Mouse (Mus musculus): ENCODE measurements around the gene Syn3. TPM values are rescaled to one million over a fixed set of nuclear protein-coding genes. Genes with fewer than 3 reads are reported as not detected.

The Syn3 gene
- total and polyA plus RNA-seq, 2 experiments from 2014 or later = 22.0 to 67.0 TPM

DNA sequence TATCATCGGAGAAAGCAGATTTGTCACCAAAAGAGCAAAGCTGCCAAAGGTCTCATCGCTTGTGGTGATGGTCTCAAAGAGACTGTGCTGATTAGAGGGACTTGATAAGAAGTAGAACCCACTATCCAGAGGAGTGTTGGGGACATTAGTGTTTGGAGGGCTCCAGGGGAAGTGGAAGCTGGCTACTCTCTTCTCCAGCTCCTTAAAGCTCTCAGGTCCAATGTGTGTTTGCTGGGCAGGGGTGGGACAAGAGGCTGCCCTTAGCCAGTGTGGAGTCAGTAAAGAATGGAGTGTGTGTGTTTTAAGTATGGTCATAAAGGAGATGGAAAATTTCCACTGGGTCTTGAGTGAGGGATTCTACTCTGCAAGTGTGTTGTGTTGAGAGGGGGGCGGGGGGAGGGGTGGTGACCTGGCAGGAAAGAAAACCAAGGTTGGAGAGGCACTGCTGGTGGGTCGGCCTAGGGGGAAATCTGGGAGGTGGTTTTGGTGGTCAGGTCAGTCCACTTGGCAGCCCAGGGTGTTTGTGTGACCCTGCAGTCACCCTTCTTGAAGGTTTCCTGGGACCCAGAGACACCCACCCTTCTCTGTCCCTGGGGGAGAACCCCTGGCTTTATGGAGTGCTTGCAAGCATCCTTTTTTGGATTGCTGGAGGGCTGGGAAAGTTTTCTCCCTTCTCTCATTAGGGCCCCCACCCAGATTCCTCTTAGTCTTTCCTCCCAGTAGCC is 196.9 kb downstream of the Syn3 start:
- TF ChIP-seq CTCF (IDR thresholded peaks at IDR 0.05) = no peak
- peaks cover 18% of the 10 kb centered on the region; the same call in 1 of the 2 replicates for H3K4me1 ChIP-seq (ENCODE audit: insufficient read depth, low read length)
- DNase-seq (ENCODE audit: low spot score) (no peak), ATAC-seq (ENCODE audit: low FRiP score) (no peak)
- H3K27me3 ChIP-seq (ENCODE audit: insufficient read depth, low read length) = no peaks in the 10 kb centered on the region
- peak overlapping the region; percentile 52 for H3K4me3 ChIP-seq (ENCODE audit: low read depth, low read length)
- peak overlapping the region; percentile 71 for H3K4me2 ChIP-seq (ENCODE audit: low read depth, low read length, poor library complexity, severe bottlenecking)
- WGBS = 38% methylated on average over 4 of the region's 4 CpGs
- no peaks in the 10 kb centered on the region for H3K9me3 ChIP-seq (ENCODE audit: low read length)
- 0 out of 2 replicates have a peak overlapping the region, but pooled peaks have one; percentile 19 for H3K27ac ChIP-seq (ENCODE audit: low read depth, low read length)
- no peak overlapping the region; the same call in none of the 2 replicates for H3K9ac ChIP-seq (replicated peaks; ENCODE audit: low read length, poor library complexity, severe bottlenecking)
- H3K36me3 ChIP-seq (ENCODE audit: insufficient read depth, low read length) = no peaks in the 10 kb centered on the region; the same call in 1 of the 2 replicates

DNA sequence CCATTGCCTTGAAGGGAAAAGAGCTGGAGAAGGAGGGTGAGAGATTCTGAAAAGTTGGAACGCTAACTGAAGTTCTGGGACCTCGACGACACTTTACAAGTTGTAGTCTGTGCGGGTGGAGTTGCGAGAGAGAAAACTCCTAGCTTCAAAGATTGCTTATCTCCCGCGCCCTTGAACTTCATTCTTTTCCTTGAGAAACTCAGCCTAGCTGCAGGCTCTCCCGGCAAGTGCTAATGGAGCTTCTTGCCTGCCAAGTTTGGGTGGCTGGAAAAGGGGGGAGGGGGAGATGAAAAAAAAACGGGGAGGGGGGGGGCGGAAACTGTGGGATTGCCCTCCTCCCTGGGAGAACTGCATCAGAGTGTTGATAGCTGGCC is 197.6 kb downstream of the Syn3 start:
- Histone ChIP-seq H3K9me3 (ENCODE audit: low read length) (no peaks in the 10 kb centered on the region), H3K4me2 (ENCODE audit: low read depth, low read length, poor library complexity, severe bottlenecking) (peak overlapping the region; percentile 71), H3K27ac (ENCODE audit: low read depth, low read length) (no peak overlapping the region), H3K4me3 (ENCODE audit: low read depth, low read length) (peak overlapping the region; percentile 52), H3K36me3 (ENCODE audit: insufficient read depth, low read length) (no peaks in the 10 kb centered on the region), H3K27me3 (ENCODE audit: insufficient read depth, low read length) (no peaks in the 10 kb centered on the region; the same call in 1 of the 2 replicates), H3K9ac (replicated peaks; ENCODE audit: low read length, poor library complexity, severe bottlenecking) (peak overlapping the region; percentile 68; the same call in 1 of the 2 replicates), H3K4me1 (ENCODE audit: insufficient read depth, low read length) (peaks cover 18% of the 10 kb centered on the region; the same call in 1 of the 2 replicates)
- no peak for TF ChIP-seq CTCF (IDR thresholded peaks at IDR 0.05)
- ATAC-seq (ENCODE audit: low FRiP score) (no peak), DNase-seq (ENCODE audit: low spot score) (no peak)
- 4% methylated on average over 10 of the region's 10 CpGs for WGBS

DNA sequence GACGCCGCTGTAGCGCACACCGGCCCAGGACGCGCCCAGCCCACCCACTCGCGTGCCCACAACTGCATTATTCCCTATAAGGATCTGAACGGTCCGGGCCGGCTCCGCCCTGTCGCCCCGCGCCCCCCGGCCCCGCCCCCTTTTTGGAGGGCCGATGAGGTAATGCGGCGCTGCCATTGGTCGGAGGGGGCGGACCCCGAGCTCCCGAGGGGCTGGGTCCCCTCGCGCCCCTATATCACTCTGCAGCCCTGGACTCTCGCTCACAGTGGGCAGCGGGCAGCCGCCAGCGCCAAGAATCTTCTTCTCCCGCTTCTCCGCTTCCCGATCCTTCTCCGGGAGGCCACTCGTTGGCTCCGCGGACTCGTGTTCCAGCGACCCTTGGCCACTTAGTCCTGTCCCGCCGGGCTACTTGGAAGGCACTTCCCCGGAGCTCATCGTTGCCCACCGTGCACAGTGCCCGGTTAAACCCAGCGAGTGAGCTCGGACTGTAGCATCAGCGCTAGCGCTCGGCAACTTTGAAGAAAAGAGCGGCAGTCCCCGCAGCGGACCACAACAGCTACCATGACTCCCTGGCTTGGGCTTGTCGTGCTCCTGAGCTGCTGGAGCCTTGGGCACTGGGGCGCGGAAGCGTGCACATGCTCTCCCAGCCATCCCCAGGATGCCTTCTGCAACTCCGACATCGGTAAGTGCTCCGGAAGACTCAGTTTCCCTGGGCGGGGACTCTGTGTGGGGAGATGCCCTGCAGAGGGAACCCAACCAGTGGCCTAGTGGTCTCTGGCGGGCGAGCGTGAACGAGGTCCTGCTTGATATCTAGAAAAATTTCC is 198.2 kb downstream of the Syn3 start, which contains the start of gene Timp3:
Gene Timp3, plus strand, starts transcription at position 80 of the 824 bp plus-strand sequence.
- Histone ChIP-seq H3K4me2 (ENCODE audit: low read depth, low read length, poor library complexity, severe bottlenecking) (peak within 1 kb of the TSS; percentile 71), H3K4me3 (ENCODE audit: low read depth, low read length) (peak within 1 kb of the TSS; percentile 52), H3K9ac (replicated peaks; ENCODE audit: low read length, poor library complexity, severe bottlenecking) (peak within 1 kb of the TSS; percentile 68), H3K9me3 (ENCODE audit: low read length) (no peaks in the 10 kb centered on the region), H3K27ac (ENCODE audit: low read depth, low read length) (peak within 1 kb of the TSS; percentile 19; the same call in 1 of the 2 replicates), H3K4me1 (ENCODE audit: insufficient read depth, low read length) (peaks cover 18% of the 10 kb centered on the region; the same call in 1 of the 2 replicates), H3K36me3 (ENCODE audit: insufficient read depth, low read length) (no peaks in the 10 kb centered on the region), H3K27me3 (ENCODE audit: insufficient read depth, low read length) (no peaks in the 10 kb centered on the region; the same call in 1 of the 2 replicates)
- 1% methylated on average over 62 of the region's 65 CpGs for WGBS
- DNase-seq (ENCODE audit: low spot score) (peak; percentile 81), ATAC-seq (ENCODE audit: low FRiP score) (peak; percentile 84)
- no peak for TF ChIP-seq CTCF (IDR thresholded peaks at IDR 0.05)

DNA sequence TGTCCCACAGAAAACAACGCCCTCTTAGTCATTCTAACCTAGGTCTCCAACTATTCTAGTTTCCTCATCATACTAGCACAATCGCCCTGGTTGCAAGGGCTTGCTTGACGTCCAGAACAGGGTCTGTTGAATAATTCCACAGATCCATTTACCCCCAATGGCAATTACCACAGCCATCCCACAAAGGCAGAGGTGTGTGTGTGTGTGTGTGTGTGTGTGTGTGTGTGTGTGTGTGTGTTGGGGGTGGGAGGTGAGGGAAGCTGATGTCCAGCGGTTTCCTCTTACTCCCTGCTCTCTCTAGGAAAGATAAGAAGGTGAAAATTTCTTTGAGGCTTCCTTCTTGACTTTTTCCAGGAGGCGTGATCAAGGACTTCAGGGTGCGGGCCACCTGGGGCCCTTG is 198.9 kb downstream of the Syn3 start:
- no peaks in the 10 kb centered on the region for H3K9me3 ChIP-seq (ENCODE audit: low read length)
- TF ChIP-seq CTCF (IDR thresholded peaks at IDR 0.05) = no peak
- peak overlapping the region; percentile 68 for H3K9ac ChIP-seq (replicated peaks; ENCODE audit: low read length, poor library complexity, severe bottlenecking)
- peaks cover 18% of the 10 kb centered on the region; the same call in 1 of the 2 replicates for H3K4me1 ChIP-seq (ENCODE audit: insufficient read depth, low read length)
- DNase-seq (ENCODE audit: low spot score) = no peak
- H3K36me3 ChIP-seq (ENCODE audit: insufficient read depth, low read length) = no peaks in the 10 kb centered on the region
- 41% methylated on average over 6 of the region's 6 CpGs for WGBS
- peak overlapping the region; percentile 71 for H3K4me2 ChIP-seq (ENCODE audit: low read depth, low read length, poor library complexity, severe bottlenecking)
- ATAC-seq (ENCODE audit: low FRiP score) = no peak
- peak overlapping the region; percentile 52 for H3K4me3 ChIP-seq (ENCODE audit: low read depth, low read length)
- no peak overlapping the region for H3K27ac ChIP-seq (ENCODE audit: low read depth, low read length)
- no peaks in the 10 kb centered on the region; the same call in 1 of the 2 replicates for H3K27me3 ChIP-seq (ENCODE audit: insufficient read depth, low read length)

DNA sequence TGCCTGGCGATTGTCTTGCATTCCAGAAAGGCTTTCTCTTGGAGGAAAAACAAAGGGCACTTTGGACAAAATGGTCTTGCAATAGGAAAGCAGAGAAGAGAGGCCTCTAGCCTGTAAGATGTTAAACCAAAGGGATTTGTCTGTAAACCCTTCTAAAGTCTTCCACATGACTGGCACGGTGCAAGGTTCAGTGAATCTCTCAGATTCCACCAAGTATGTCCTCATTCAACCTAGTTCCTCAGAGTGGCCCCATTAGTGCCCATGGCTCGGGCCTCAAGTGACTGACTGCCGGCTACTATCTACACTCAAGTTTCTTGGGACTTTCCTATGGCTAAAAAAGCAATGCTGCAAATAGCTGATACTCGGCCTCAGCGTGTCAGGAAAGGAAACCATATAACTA is 200.4 kb downstream of the Syn3 start:
- no peak overlapping the region for H3K9ac ChIP-seq (replicated peaks; ENCODE audit: low read length, poor library complexity, severe bottlenecking)
- no peak for ATAC-seq (ENCODE audit: low FRiP score)
- H3K27me3 ChIP-seq (ENCODE audit: insufficient read depth, low read length) = no peaks in the 10 kb centered on the region; the same call in 1 of the 2 replicates
- WGBS = 64% methylated on average over 6 of the region's 6 CpGs
- H3K4me2 ChIP-seq (ENCODE audit: low read depth, low read length, poor library complexity, severe bottlenecking) = no peak overlapping the region
- no peaks in the 10 kb centered on the region for H3K9me3 ChIP-seq (ENCODE audit: low read length)
- H3K4me1 ChIP-seq (ENCODE audit: insufficient read depth, low read length) = peaks cover 14% of the 10 kb centered on the region; the same call in 1 of the 2 replicates
- H3K36me3 ChIP-seq (ENCODE audit: insufficient read depth, low read length) = no peaks in the 10 kb centered on the region
- no peak for DNase-seq (ENCODE audit: low spot score)
- H3K27ac ChIP-seq (ENCODE audit: low read depth, low read length) = no peak overlapping the region
- H3K4me3 ChIP-seq (ENCODE audit: low read depth, low read length) = no peak overlapping the region
- TF ChIP-seq CTCF (IDR thresholded peaks at IDR 0.05) = no peak
